Mouse (Mus musculus) c-Kit-positive CD71-positive TER-119-negative erythroid progenitor cells, embryonic 14.5 days (primary cell): Measurements from ENCODE around the gene Dnah8.

ENCODE experiments used
- DNase-seq: peaks from one replicate; pipeline ENCODE4 v3.0.0-alpha.2; 2013; ENCODE audit warnings: low read depth

The Dnah8 gene

DNA sequence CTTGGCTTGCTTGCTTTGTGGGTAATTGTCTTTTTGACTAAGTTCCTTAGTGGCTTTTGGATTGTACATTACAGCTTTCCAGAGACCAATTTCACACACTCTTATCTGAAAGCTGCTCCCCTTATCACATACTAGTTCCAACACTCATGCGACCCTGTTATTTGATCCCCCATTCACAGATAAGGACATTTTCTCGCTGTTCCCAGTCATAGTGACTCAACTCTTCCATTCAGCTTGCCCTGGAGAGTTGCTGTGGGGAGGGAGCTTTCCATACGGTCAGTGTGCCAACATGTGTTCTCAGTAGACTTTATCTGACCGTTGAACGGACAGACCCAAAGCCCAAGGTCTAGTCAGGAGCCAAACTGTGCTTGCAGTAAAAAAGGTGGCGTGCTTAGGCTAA, 197.0 kb downstream of the Dnah8 start:
- DNase-seq, result no peak

DNA sequence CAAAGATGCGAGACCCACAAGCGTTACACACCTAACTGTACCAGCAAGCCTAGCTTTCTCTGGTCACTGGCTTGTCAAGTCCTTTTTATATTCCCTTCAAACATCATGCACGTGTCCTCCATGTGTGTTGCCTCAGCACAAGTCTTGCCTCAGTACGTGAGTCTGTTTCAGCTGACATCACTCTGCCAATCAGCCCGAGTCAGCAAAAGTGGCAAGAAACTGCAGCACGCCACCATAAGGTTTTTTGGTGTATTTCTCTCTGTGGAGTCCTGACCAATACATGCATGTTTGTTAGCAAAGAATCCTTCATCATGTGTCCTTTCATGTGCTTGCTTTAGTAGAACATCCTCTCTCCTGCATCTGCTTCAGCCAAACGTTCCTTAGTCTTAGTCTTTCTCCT, 200.3 kb downstream of the Dnah8 start:
- no peak for DNase-seq

DNA sequence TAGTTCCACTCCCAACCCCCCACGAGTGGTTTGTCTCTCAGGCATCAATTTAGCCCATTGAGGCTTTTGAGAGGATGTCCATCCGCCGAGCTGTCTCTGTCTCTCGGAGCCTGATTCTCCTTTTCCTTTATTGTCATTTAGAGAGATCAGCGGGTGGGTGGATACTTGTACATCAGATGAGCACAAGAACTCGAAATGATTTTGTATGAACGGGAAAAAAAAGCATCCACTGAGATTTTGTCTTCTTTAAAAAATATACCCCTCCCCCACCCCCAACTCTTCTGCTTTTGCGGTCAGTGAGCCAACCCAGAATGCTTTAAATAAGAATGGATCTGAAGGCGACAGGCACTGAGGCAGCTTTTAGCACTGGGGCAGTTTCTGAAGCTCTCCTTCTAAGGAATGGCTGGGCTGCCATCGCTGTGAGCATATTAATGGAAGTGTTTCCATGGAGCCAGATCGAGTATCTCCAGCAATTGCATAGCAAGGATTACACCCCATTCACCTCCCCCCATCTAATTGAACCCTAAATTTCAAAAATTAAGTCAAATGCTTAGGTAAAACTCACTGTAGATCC, 201.7 kb downstream of the Dnah8 start:
- no peak for DNase-seq

- no peak for DNase-seq
Measured at GRCm38 (mm10) chr17:30831170-30831569, 207.0 kb downstream of the Dnah8 start.

GRCm38 (mm10) chr17:30835419-30835818, 211.3 kb downstream of the Dnah8 start:
- DNase-seq, result no peak

DNA sequence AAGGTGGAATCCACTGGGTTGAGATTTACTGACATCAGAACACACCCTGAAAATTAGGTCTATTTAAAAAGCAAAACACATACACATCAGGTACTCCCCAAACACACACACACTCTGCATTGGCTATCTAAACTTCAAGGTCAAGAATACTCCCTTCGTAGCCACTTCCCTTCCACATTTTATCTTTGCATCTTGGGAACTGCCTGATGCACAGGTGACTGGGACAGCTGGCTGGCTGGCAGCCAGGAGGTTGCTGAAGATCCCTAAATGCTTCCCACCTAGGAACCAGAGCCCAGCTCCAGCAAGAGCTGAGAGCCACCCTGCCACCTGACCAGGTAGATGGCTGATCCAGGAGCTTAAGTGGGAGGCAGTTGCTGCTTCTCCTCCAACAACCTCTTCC, 212.9 kb downstream of the Dnah8 start:
- DNase-seq, result no peak

DNA sequence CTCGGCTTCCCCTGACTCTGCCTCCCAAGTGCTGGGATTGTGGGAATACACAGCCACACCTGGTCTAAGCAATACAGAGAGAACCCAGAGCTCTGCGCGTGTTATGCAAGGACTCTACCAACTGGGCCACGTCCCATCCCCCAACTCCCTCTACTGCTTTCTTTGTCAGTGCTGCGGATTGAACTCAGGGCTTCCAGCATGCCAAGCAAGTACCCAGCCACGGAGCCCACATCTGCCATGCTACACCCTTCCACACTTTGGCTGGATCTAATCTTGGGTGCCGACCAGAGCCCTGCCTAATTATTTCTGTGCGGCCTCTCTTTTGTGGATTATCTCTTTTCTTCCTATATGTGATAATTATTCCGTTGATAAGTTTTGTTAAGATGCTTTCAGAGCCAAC, 215.9 kb downstream of the Dnah8 start:
- no peak for DNase-seq

- no peak for DNase-seq
Measured at GRCm38 (mm10) chr17:30842312-30842711, 218.2 kb downstream of the Dnah8 start.

DNA sequence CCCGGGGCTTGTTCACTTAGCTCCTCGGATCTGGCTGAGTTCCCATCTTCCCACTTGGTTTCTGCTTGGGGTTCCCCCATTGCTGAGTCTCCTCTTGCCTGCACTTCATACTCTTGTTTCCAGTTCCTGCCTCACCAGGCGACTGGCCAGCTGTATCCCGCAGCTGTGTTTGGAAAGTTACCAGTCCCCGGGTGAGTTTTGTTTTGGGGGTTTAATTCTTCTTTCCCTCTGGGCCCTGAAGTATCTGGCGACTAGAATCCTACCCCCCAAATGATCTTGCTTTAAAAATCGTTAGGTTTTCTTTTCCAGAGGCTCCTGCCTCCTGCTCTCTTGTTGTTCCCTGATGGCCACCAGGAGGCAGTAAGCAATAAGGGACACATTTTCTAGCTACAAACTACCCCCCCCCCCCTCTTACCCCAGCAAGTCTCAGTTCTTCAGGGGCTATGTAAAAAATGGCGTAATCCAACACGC, 220.2 kb downstream of the Dnah8 start:
- no peak for DNase-seq

GRCm38 (mm10) chr17:30847498-30847897, 223.3 kb downstream of the Dnah8 start:
- no peak for DNase-seq

- no peak for DNase-seq
Measured at GRCm38 (mm10) chr17:30848086-30848485, 223.9 kb downstream of the Dnah8 start.

GRCm38 (mm10) chr17:30848804-30849203, 224.7 kb downstream of the Dnah8 start:
- DNase-seq, result no peak

DNA sequence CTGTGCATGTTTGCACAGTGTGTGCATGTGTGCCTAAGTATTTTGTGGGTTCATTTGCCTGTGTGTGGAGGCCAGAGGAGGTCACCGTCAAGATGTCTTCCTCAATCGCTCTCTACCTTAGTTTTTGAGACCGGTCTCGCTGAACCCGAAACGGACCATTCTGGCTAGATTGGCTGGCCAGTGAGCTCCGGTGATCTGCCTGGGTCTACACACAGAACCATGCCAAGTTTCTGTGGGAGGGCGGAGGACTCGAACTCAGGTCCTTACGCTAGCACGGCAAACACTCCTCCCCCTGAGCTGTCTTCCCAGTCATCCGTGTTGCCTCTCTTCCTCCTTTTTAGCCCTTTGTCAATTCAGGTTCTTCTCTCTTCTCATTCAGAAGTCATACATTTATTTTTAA, 225.7 kb downstream of the Dnah8 start:
- no peak for DNase-seq

DNA sequence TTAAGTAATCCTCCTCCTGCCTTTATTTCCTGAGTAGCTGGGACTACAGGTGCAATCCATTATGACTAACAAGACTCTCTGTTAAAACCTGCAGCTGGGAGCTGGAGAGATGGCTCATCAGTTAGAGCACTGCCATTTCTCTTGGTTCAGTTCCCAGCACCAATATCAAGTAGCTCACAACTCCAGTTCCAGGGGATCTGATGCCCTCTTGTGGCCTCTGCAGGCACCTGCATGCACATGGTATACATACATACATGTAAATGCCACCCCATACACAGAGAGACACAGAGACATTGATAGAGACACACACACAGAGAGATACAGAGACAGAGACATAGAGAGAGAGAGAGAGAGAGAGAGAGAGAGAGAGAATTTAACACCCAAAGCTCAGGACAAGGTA, 228.2 kb downstream of the Dnah8 start:
- DNase-seq, result no peak

DNA sequence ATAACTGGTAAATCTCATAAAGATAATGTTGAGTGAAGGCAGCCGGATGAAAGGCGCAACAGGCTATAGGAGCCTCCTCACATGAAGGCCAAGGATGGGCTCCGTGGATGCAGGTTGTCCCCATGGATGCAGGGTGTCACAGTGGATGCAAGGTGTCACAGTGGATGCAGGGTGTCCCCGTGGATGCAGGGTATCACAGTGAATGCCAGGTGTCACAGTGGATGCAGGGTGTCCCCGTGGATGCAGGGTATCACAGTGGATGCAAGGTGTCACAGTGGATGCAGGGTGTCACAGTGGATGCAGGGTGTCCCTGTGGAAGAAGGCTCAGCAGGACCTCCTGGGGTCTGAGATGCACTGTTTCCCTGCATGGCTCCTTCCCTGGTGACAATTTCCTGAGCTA, 233.2 kb downstream of the Dnah8 start:
- no peak for DNase-seq

GRCm38 (mm10) chr17:30858586-30859259, 234.6 kb downstream of the Dnah8 start:
- no peak for DNase-seq

DNA sequence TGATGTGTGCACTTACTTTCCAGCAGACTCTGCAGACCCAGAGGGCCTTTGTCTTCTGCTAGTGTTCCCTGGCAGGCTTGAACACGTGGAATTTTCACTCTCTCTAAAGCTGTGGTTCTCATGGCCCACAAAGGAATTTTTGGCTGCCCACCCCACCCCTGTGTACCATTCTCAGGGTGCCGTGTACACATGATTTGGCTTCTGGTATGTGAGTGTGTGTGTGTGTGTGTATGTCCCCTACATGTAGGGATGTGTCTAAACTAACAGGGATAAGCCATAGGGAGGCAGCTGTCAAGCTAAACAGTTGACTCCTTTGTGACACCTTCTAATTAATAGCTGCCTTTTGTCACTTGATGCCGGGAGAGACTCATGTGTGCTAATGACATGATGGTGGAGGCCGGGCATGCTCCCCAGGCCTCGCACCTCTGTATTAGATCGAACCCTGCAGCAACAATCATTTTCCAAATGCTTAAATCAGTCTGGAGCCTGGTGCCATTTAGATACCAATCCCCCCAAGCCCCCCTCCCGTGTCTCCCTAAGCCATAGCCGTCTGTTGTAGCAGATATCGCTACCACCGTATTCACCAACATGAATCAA, 235.9 kb downstream of the Dnah8 start:
- no peak for DNase-seq

DNA sequence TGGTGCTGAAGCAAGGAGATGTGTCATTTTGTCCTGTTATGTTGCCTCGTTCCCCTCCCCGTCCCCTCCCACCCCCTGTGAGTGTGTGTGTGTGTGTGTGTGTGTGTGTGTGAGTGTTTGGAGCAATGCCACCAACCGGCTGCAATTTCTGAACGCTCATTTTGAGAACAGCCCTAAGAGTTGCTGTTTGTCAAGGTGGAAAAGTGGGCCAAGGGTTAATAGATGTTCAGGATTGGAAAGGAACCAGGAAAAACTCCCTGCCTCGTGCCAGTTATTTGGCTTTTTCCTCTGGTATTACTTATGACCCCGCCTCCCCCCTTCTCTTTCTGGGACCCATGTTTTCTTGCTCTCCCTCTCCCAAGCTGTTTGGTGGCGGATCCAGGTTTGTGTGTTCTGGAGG, 236.5 kb downstream of the Dnah8 start:
- DNase-seq, result no peak

DNA sequence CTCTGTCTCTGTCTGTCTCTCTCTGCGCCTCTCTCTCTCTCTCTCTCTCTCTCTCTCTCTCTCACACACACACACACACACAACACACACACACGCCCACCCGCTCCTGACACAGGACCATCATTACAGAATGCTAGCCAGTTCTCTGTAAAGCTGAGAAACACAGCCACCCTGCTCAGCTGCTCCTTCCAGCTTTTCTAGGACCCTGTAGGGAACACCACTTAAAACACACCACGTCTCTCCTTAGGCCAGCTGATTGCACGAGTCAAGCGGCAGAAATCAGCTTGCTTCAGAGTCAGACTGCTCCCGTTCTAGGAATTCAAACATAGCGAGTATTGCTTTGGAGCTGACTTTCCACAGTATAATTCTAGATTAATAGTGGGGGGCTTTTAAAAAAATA, 242.1 kb downstream of the Dnah8 start:
- DNase-seq, result no peak

GRCm38 (mm10) chr17:30866966-30867365, 242.8 kb downstream of the Dnah8 start:
- no peak for DNase-seq

DNA sequence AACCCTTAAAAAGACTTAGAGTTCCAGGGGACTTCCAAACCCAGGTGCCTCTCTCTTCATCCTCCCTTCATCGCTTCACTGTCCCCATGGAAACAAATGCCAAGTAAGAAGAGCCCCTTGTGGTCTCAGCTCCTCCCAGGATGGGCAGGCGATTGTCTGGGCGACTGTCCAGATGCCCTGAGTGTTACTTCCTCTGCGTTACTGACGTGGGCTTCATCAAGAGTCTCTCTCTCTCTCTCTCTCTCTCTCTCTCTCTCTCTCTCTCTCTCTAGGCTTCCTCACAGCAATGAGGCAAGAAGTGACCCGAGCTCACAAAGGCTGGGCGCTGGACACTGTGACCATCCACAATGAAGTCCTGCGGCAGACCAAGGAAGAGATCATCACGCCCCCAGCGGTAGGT, 246.9 kb downstream of the Dnah8 start:
- DNase-seq, result no peak

- DNase-seq, result no peak
Measured at GRCm38 (mm10) chr17:30874276-30874675, 250.1 kb downstream of the Dnah8 start.

DNA sequence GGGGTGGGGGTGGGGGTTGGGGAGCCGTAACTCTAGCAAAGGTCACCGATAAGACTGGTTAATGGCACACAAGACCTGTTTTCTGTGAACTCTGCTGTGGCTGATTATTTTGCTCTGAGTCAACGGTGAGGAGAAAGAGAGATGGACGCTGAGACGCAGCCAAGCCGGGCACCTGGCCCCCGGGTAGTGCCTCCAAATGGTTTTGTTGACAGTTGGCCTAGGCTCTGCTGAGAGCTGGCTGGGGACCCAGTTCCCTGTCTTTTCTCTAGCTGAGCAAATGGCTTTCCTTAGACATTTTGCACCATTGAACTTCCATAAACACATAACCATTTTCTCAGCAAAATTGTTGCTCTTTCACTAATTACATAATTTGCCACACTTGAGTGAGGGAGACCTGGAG, 253.3 kb downstream of the Dnah8 start:
- no peak for DNase-seq

DNA sequence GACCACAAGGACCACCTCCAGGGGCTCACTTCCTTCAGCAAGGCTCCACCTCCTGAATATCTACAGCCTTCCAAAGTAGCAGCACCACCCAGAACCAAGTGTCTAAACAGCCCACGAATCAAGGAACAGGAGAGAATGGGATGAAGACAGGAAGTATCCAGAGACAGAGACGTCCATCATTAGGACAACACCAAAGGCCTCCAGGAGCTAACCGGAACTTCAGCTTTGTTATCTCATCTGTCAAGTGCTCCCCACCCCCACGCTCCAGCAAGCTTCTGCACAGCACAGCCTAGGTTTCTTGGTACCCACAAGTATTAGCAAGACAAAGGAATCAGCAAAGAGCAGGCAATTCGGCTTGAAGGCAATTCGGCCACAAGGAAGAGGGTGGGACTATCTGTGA, 254.5 kb downstream of the Dnah8 start:
- no peak for DNase-seq
